25 mouse cellular contexts compared by ENCODE assay signal in the genomic region with DNA sequence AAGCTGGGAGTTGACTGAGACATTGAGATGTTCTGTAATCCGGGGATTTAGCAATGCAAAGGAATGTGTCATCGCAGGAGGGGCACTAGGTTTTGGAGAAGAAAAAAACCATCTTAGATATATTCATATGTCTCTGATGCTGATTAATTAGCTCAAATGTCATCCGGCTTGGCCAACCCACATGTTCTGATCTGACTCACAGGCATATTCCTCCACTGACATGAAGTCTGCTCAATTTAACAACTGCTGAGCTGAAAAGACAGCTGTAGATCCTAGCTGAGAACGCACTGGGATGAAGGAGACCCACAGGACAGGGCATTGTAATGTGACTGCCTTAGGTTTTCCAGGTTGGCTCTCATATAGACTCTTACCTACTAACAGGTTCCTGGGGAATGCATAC.
A peak's percentile ranks its signal among the peaks of the same experiment; 100 is the strongest.
DNase-seq lines count a peak whose midpoint lies in the region; ATAC-seq lines count a peak whose summit lies in the region.
"Had no signal": no experiment of that assay in that cellular context is flagged by ENCODE, and none has a peak within 500 bp of the region (broad histone marks: within the 10 kb centered on the region; RNA-seq: fewer than 3 reads in every experiment).

No protein-coding gene starts in this region.

- WGBS in kidney, embryonic 16.5 days = 77% methylated on average over 4 of the region's 4 CpGs

- peak overlapping the region; percentile 61 for H3K27ac ChIP-seq in kidney, embryonic 16.5 days (ENCODE audit: low read length)
- H3K27ac ChIP-seq: heart, embryonic 13.5 days; hindbrain, embryonic 12.5 days; kidney, postnatal 0 days; left cerebral cortex, adult 2 months; limb, embryonic 10.5 days; midbrain, embryonic 10.5 days had no signal

- no peak for DNase-seq in kidney, postnatal 10 days
- peak; percentile 17 for DNase-seq in right cerebral cortex, adult 18-20 months
- no peak for DNase-seq in right cerebral cortex, postnatal 10 days (ENCODE audit: low spot score in 2 of 2)
- DNase-seq in layer of hippocampus, adult 9-10 months (ENCODE audit: low spot score) = peak; percentile 35
- DNase-seq in adipocyte (ENCODE audit: low spot score) = no peak
- DNase-seq: adrenal gland, postnatal 14 days; B cell, adult 2 months; cerebellum, adult 9-10 months; forebrain, postnatal 0 days; gastrocnemius, postnatal 14 days; heart, adult 18-20 months; kidney, adult 11 months; liver; right cerebral cortex, postnatal 14 days; spleen, adult 18-20 months had no signal

- no peak overlapping the region for H3K4me2 ChIP-seq in kidney, embryonic 16.5 days (replicated peaks; ENCODE audit: low read depth, low read length)
- H3K4me2 ChIP-seq: heart, embryonic 13.5 days; hindbrain, embryonic 12.5 days had no signal

- no peaks in the 10 kb centered on the region for H3K27me3 ChIP-seq in kidney, embryonic 16.5 days (ENCODE audit: insufficient read depth, low read length)
- H3K27me3 ChIP-seq: heart, embryonic 13.5 days; hindbrain, embryonic 12.5 days had no signal

- no peak overlapping the region for H3K9ac ChIP-seq in kidney, embryonic 16.5 days (replicated peaks; ENCODE audit: low read length)
- H3K9ac ChIP-seq: forebrain, postnatal 0 days; heart, embryonic 13.5 days; hindbrain, embryonic 12.5 days had no signal

- no peaks in the 10 kb centered on the region for H3K36me3 ChIP-seq in kidney, embryonic 16.5 days (ENCODE audit: insufficient read depth, low read length)
- H3K36me3 ChIP-seq: heart, embryonic 13.5 days; hindbrain, embryonic 12.5 days; limb, embryonic 10.5 days; midbrain, embryonic 10.5 days had no signal

- 0 out of 2 replicates have a peak, but pooled peaks have one; percentile 13 for ATAC-seq in kidney, embryonic 16.5 days (ENCODE audit: low FRiP score, low TSS enrichment)
- ATAC-seq in erythroid progenitor cell, adult 5-6 weeks (replicated peaks; ENCODE audit: low FRiP score, poor library complexity, severe bottlenecking) = no peak
- ATAC-seq: activated CD4-positive, CD25-positive, alpha-beta regulatory T cell, adult 4 months; forebrain, postnatal 0 days; midbrain, embryonic 16.5 days had no signal

- no peak overlapping the region for H3K4me3 ChIP-seq in kidney, embryonic 16.5 days (ENCODE audit: low read length)
- H3K4me3 ChIP-seq: heart, embryonic 13.5 days; hindbrain, embryonic 12.5 days; left cerebral cortex, adult 2 months; limb, embryonic 10.5 days; midbrain, embryonic 10.5 days had no signal

- H3K9me3 ChIP-seq in kidney, embryonic 16.5 days (ENCODE audit: low read length) = peaks cover 3% of the 10 kb centered on the region; the same call in 1 of the 2 replicates
- H3K9me3 ChIP-seq: heart, embryonic 13.5 days; hindbrain, embryonic 12.5 days; limb, embryonic 10.5 days; midbrain, embryonic 10.5 days had no signal

- 0 out of 2 replicates have a peak, but pooled peaks cover 8% of the 10 kb centered on the region for H3K4me1 ChIP-seq in kidney, embryonic 16.5 days (ENCODE audit: insufficient read depth, low read length)
- H3K4me1 ChIP-seq: hindbrain, embryonic 12.5 days; limb, embryonic 10.5 days had no signal

Comparison
In these comparisons a context has a peak if more than half of its experiments do, and no peak if none do; other contexts are left out.
1. DNase-seq: peak in right cerebral cortex, adult 18-20 months (single experiment) and layer of hippocampus, adult 9-10 months (single experiment); none in kidney, postnatal 10 days (single experiment), right cerebral cortex, postnatal 10 days (0 of 2) and adipocyte (single experiment).